Mouse (Mus musculus) heart, postnatal 0 days (tissue): Measurements from ENCODE around the gene Atpif1. TPM values are rescaled to one million over a fixed set of nuclear protein-coding genes. Genes with fewer than 3 reads are reported as not detected.

Experiments
- ATAC-seq: fragments of 200-750 bp; cut with Nextera tagmentation; 2 replicates; pipeline ENCODE4 v1.8.0; 2017; ENCODE audit warnings: low read depth, moderate number of reproducible peaks, moderate library complexity; ENCODE audit not compliant: insufficient read depth
- DNase-seq: peaks from one replicate; pipeline ENCODE4 v3.0.0-alpha.2; 2016; ENCODE audit warnings: low spot score
- H3K27ac ChIP-seq: fragments of 300-500 bp; sonication (generic); 2 replicates; pipeline ENCODE4 v1.5.1; 2014; ENCODE audit warnings: low read depth, mild to moderate bottlenecking
- H3K27me3 ChIP-seq: fragments of 300-500 bp; sonication (generic); 2 replicates; pipeline ENCODE4 v1.6.1; 2014; ENCODE audit warnings: low read length, mixed read lengths; ENCODE audit not compliant: control insufficient read depth, insufficient read depth
- H3K36me3 ChIP-seq: fragments of 300-500 bp; sonication (generic); replicated peaks from 2 replicates; pipeline ENCODE4 v1.6.1; 2014; ENCODE audit warnings: low read length, mixed read lengths; ENCODE audit not compliant: control insufficient read depth, insufficient read depth
- H3K4me1 ChIP-seq: fragments of 300-500 bp; sonication (generic); 2 replicates; pipeline ENCODE4 v1.6.1; 2014; ENCODE audit warnings: antibody characterized with exemption; ENCODE audit not compliant: control insufficient read depth, insufficient read depth
- H3K4me2 ChIP-seq: fragments of 300-500 bp; sonication (generic); 2 replicates; pipeline ENCODE4 v1.6.1; 2014; ENCODE audit warnings: low read depth, mild to moderate bottlenecking, low read length, moderate library complexity
- H3K4me3 ChIP-seq: fragments of 300-500 bp; sonication (generic); 2 replicates; pipeline ENCODE4 v1.5.1; 2014; ENCODE audit warnings: low read depth, low read length
- H3K9ac ChIP-seq: fragments of 300-500 bp; sonication (generic); replicated peaks from 2 replicates; pipeline ENCODE4 v1.6.1; 2014; ENCODE audit warnings: low read depth, low read length, mixed read lengths
- H3K9me3 ChIP-seq: fragments of 300-500 bp; sonication (generic); replicated peaks from 2 replicates; pipeline ENCODE4 v1.6.1; 2016; ENCODE audit warnings: low read length; ENCODE audit not compliant: control insufficient read depth
- CTCF ChIP-seq: IDR thresholded peaks from 2 replicates; pipeline ENCODE4 v1.5.1; 2016; ENCODE audit warnings: antibody characterized with exemption, control low read depth, low read depth
- EP300 ChIP-seq: IDR thresholded peaks from 2 replicates; pipeline ENCODE4 v1.6.1; 2016; ENCODE audit warnings: antibody characterized with exemption, low read depth
- WGBS: fragments of 180-500 bp; shearing (Covaris S2); extraction: QIAGEN DNeasy Blood & Tissue Kit; methylation state at CpG from one replicate; pipeline ENCODE4 v1.1.7; 2014; 5-methylcytosine and 5-hydroxymethylcytosine counted together
- polyA plus RNA-seq: library from polyadenylated mRNA; unstranded; fragments of >200 nt; fragmentation: Nextera tagmentation; extraction: Ambion mirVana; gene quantifications from 2 replicates; pipeline ENCODE4 v1.2.1, GENCODE M21; 2015
- total RNA-seq: library from RNA; depleted of rRNA; stranded (reverse); fragments of >200 nt; gene quantifications from 2 replicates; pipeline ENCODE4 v1.2.3, GENCODE M21; 2014; ENCODE audit warnings: low replicate concordance

Gene Atpif1
- total and polyA plus RNA-seq, 2 experiments from 2014 or later, result 340 to 2,178 TPM

- no peak for ATAC-seq
- no peak for TF ChIP-seq CTCF
- no peak for TF ChIP-seq EP300
- DNase-seq, result no peak
- H3K9me3 ChIP-seq, result no peaks in the 10 kb centered on the region
- H3K4me2 ChIP-seq, result no peak overlapping the region
- H3K27ac ChIP-seq, result no peak overlapping the region
- 77% methylated on average over 11 of the region's 11 CpGs for WGBS
- H3K4me1 ChIP-seq, result 0 out of 2 replicates have a peak, but pooled peaks cover under 1% of the 10 kb centered on the region
- H3K27me3 ChIP-seq, result no peaks in the 10 kb centered on the region
- no peak overlapping the region for H3K4me3 ChIP-seq
- no peak overlapping the region for H3K9ac ChIP-seq
- H3K36me3 ChIP-seq, result peaks cover 13% of the 10 kb centered on the region; the same call in 1 of the 2 replicates
Observed at GRCm38 (mm10) chr4:132503344-132503743, 30.1 kb downstream of the Atpif1 start.

GRCm38 (mm10) chr4:132501639-132502038, 31.8 kb downstream of the Atpif1 start:
- no peaks in the 10 kb centered on the region for H3K27me3 ChIP-seq
- ATAC-seq, result no peak
- no peak overlapping the region for H3K4me3 ChIP-seq
- no peak overlapping the region for H3K4me2 ChIP-seq
- TF ChIP-seq CTCF (no peak), EP300 (no peak)
- DNase-seq, result no peak
- H3K9ac ChIP-seq, result no peak overlapping the region
- no peak overlapping the region for H3K27ac ChIP-seq
- H3K36me3 ChIP-seq, result peaks cover 28% of the 10 kb centered on the region
- H3K9me3 ChIP-seq, result no peaks in the 10 kb centered on the region
- no peaks in the 10 kb centered on the region for H3K4me1 ChIP-seq
- WGBS, result 94% methylated on average over 6 of the region's 6 CpGs

- Histone ChIP-seq H3K9me3 (no peaks in the 10 kb centered on the region), H3K4me1 (no peaks in the 10 kb centered on the region), H3K4me2 (no peak overlapping the region), H3K9ac (no peak overlapping the region), H3K4me3 (no peak overlapping the region), H3K36me3 (peaks cover 57% of the 10 kb centered on the region), H3K27me3 (no peaks in the 10 kb centered on the region), H3K27ac (no peak overlapping the region)
- no peak for DNase-seq
- TF ChIP-seq CTCF (no peak), EP300 (no peak)
- ATAC-seq, result no peak
- WGBS, result 82% methylated on average over 20 of the region's 20 CpGs
Observed at GRCm38 (mm10) chr4:132494271-132494918, 39.1 kb downstream of the Atpif1 start.

DNA sequence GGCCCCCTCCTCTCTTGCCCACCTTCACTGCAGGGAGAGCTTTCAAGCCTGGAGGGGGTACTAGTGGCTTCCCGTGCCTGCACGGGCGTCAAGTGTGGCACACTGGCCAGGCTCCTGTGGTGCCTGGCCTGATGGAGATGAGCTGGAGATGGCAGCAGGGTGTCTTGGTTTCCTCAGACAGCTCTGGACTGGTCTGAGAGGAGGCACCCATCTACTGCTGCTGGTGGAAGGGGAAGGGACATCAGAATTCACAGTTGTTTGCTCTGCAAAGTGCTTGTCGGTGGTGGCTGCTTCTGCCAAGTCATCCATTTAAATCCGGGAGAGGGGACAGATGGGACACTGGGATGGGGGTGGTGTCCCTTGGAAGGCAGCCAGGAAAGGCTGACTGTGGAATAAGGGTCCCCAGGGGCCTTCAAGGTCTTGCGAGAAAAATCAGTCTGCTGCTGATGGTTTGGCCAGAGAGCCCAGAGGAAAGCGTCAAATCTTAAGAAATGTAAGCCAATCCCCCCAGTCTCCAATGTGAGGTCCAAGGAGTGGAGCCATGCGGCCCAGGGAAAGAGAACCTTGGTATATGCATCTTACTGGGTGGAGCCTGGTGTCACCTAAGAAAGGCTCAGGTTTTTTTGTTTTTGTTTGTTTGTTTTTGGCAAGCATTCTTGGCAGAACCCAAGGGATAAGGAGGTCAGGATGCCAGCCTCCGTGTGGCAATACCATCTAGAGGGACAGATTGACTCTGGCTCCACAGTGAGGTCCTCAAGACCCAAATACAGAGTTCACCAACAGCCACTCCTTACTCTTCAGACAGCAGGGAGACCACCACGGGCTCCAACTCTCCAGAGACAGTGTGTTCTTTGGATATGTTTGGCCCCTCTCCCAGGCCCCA, 41.0 kb downstream of the Atpif1 start:
- no peak for ATAC-seq
- Histone ChIP-seq H3K4me3 (no peak overlapping the region), H3K9ac (no peak overlapping the region), H3K27ac (no peak overlapping the region), H3K36me3 (peaks cover 40% of the 10 kb centered on the region), H3K4me2 (no peak overlapping the region), H3K4me1 (no peaks in the 10 kb centered on the region), H3K9me3 (no peaks in the 10 kb centered on the region), H3K27me3 (no peaks in the 10 kb centered on the region)
- no peak for TF ChIP-seq EP300
- TF ChIP-seq CTCF, result no peak
- 53% methylated on average over 10 of the region's 10 CpGs for WGBS
- no peak for DNase-seq

DNA sequence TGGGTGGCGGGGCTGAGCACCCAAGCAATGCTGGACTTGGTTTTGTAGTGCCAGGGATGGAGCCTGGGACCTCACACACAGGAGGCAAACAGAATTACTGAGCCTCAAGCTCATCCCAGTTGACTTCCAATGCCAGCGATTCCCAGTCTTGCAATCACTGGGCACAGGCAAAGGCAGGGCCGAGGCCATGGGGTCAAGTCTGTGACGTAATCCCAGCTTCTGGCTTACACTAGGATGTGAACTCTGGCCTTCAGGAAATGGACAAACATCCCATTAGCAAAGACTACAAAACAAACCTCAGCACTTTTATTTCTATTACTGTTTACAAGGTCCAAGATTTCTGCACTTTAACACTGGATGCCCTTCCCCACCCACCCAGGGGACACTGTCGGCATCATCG, 41.7 kb downstream of the Atpif1 start:
- Histone ChIP-seq H3K4me3 (no peak overlapping the region), H3K27ac (no peak overlapping the region), H3K4me2 (no peak overlapping the region), H3K27me3 (no peaks in the 10 kb centered on the region), H3K9ac (no peak overlapping the region), H3K36me3 (peaks cover 33% of the 10 kb centered on the region; the same call in 1 of the 2 replicates), H3K9me3 (no peaks in the 10 kb centered on the region), H3K4me1 (no peaks in the 10 kb centered on the region)
- WGBS, result 72% methylated on average over 6 of the region's 6 CpGs
- TF ChIP-seq CTCF, result no peak
- no peak for TF ChIP-seq EP300
- ATAC-seq (0 out of 2 replicates have a peak, but pooled peaks have one; percentile 27), DNase-seq (no peak)
